Comparison of ENCODE assay signal across 9 mouse cellular contexts in the genomic region with DNA sequence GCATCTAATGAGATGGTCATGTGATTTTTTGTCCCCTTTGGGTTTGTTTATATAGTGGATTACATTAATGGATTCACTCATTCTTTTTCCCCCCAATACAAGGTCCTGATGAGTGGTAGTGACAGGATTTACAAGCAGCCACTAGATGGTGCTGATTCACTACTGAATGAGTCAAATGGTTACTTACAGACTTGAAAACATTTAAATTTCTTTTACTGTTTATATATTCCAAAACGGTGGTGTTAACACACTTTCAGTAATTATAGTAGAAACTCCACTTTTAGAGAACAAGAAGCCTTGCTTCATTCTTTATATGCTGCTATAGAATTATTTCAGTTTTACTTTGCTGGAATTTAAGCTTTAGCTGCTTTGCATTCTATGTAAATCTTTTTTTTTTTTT.
DNase-seq lines count a peak whose midpoint lies in the region; ATAC-seq lines count a peak whose summit lies in the region.
"Had no signal": no experiment of that assay in that cellular context is flagged by ENCODE, and none has a peak within 500 bp of the region (broad histone marks: within the 10 kb centered on the region; RNA-seq: fewer than 3 reads in every experiment).

No protein-coding gene starts in this region.

- DNase-seq in A20 (ENCODE audit: low read depth, low spot score) (peak; percentile 62), MN1 (ENCODE audit: low spot score) (peak; percentile 54)
- DNase-seq in embryo, embryonic 9.5 days (ENCODE audit: extremely low spot score) = peak; percentile 47
- peak; percentile 1 for DNase-seq in large intestine, adult 2 months (ENCODE audit: low read depth, low spot score)
- peak; percentile 20 for DNase-seq in retina, adult 2 months (ENCODE audit: low read depth, low spot score)
- no peak for DNase-seq in urinary bladder, adult 2 months (ENCODE audit: low spot score)

- no peaks in the 10 kb centered on the region for H3K4me1 ChIP-seq in intestine, embryonic 15.5 days (replicated peaks)
- no peaks in the 10 kb centered on the region for H3K4me1 ChIP-seq in intestine, embryonic 16.5 days (ENCODE audit: control insufficient read depth, insufficient read depth, low read length)
- H3K4me1 ChIP-seq: limb, embryonic 13.5 days had no signal

- no peak overlapping the region for H3K4me3 ChIP-seq in intestine, embryonic 15.5 days (replicated peaks)
- no peak overlapping the region for H3K4me3 ChIP-seq in intestine, embryonic 16.5 days (ENCODE audit: low read length)
- H3K4me3 ChIP-seq: limb, embryonic 13.5 days had no signal

- no peaks in the 10 kb centered on the region for H3K36me3 ChIP-seq in intestine, embryonic 15.5 days
- no peaks in the 10 kb centered on the region for H3K36me3 ChIP-seq in intestine, embryonic 16.5 days (ENCODE audit: control insufficient read depth, insufficient read depth, low read length)
- H3K36me3 ChIP-seq: limb, embryonic 13.5 days had no signal

- H3K4me2 ChIP-seq in intestine, embryonic 15.5 days (replicated peaks) = no peak overlapping the region
- no peak overlapping the region for H3K4me2 ChIP-seq in intestine, embryonic 16.5 days (ENCODE audit: low read depth, low read length)
- H3K4me2 ChIP-seq: limb, embryonic 13.5 days had no signal

- no peaks in the 10 kb centered on the region for H3K27me3 ChIP-seq in intestine, embryonic 15.5 days (replicated peaks)
- H3K27me3 ChIP-seq in intestine, embryonic 16.5 days (replicated peaks; ENCODE audit: control insufficient read depth, insufficient read depth, low read length) = no peaks in the 10 kb centered on the region
- H3K27me3 ChIP-seq: limb, embryonic 13.5 days had no signal

- no peaks in the 10 kb centered on the region for H3K9me3 ChIP-seq in intestine, embryonic 15.5 days
- no peaks in the 10 kb centered on the region for H3K9me3 ChIP-seq in intestine, embryonic 16.5 days (ENCODE audit: control insufficient read depth, low read length)
- H3K9me3 ChIP-seq: limb, embryonic 13.5 days had no signal

- H3K27ac ChIP-seq in intestine, embryonic 15.5 days = no peak overlapping the region
- H3K27ac ChIP-seq in intestine, embryonic 16.5 days (ENCODE audit: low read length) = no peak overlapping the region
- H3K27ac ChIP-seq: limb, embryonic 13.5 days had no signal

- peak; percentile 41; the same call in 1 of the 2 replicates for ATAC-seq in intestine, embryonic 15.5 days
- ATAC-seq in intestine, embryonic 16.5 days = no peak

- WGBS in intestine, embryonic 15.5 days = 4% methylated on average over 1 of the region's 1 CpGs
- WGBS in intestine, embryonic 16.5 days = 4% methylated on average over 1 of the region's 1 CpGs
- WGBS in large intestine, adult 2 months = 0% methylated on average over 1 of the region's 1 CpGs

- H3K9ac ChIP-seq in intestine, embryonic 15.5 days = no peak overlapping the region
- no peak overlapping the region for H3K9ac ChIP-seq in intestine, embryonic 16.5 days (ENCODE audit: low read depth, low read length)
- H3K9ac ChIP-seq: limb, embryonic 13.5 days had no signal
